Mouse (Mus musculus) natural killer cell, adult 2 months (primary cell): Measurements from ENCODE around the gene Mgat4b.

Experiments used
- DNase-seq, 2 experiments: peaks; one replicate each; pipeline ENCODE4 v3.0.0; 2022; ENCODE audit warnings: low spot score in 2 of 2

The Mgat4b gene

DNA sequence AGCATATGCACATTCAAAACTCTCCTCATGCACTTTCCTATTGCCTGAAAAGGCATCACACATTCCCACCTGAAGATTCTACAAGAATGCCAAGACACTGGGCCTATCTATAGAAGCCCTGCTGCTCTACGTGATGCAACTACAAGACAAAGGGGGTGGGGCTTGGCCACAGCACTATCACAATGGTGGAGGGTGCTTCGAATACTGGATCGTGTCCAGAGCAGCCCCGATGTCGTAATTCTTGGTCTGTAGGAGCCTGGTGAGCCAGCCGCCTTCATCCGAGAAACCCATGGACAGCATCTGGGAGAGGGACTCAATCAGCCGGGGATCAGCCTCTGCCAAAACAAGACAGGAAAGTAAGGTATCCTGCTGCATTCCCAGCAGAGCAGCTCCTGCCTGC lies 10.1 kb upstream of the Mgat4b start:
- DNase-seq: peak in 1 of 2 experiments; percentile 26

DNA sequence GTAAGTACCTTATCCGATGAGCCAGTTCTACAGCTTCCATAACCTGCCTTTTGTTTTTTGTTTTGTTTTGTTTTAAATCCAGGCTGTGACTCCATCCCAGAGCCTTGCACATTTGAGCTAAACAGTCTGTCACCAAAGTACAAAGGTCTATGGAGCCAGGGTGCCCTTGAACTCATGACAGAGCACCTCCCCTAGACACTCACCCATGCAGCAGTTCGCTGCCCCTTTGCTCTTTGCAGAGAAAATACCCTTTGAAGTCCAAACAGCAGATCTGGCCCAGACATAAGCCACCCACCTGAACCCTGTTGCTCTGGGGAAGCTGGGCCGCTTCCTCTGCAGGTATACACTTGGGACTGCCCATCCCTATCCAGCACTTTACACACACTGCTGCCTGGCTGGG lies 9.1 kb upstream of the Mgat4b start:
- DNase-seq: peak in 1 of 2 experiments; percentile 35

DNA sequence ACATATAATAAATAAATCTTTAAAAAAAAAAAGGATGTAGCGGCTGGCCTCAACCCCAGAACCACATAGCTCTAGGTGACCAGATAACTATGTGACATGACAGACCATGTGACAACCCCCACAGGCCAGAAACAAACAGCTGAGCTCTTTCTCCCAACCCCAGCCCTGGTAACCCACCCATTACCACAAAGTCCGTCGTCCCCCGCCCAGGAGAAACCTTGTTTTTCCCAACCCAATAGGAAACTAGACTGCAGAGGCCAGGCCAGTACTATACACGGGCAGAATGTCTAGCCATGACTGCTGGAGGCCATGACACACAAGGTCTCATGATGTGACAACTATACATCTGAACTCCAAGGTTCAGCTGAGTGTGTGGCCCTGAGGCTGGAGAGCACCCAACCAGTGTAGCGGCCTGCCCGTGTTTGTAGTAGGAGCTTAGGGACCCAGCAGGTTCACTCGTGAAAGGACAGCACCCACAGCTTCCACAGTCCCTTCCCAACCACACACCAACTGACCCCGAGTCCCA lies 7.3 kb upstream of the Mgat4b start:
- DNase-seq: peak in 1 of 2 experiments; percentile 18

DNA sequence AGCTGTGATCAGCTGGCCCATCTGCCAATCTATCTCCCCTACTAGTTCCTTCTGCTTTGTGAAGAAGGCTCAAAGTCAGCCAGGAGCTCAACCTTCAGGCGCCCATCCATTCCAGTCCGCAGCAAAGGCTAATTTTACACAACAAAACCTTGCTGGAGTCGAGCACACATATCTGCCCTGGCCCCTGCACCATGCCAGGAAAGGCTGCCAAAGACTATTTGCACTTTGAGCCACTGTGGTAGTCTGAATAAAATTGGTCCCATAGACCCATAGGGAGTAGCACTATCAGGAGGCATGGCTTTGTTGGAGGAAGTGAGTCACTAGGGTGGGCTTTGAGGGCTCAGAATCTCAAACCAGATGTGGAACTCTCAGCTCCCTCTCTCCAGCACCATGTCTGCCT lies 5.3 kb upstream of the Mgat4b start:
- DNase-seq: no peak

DNA sequence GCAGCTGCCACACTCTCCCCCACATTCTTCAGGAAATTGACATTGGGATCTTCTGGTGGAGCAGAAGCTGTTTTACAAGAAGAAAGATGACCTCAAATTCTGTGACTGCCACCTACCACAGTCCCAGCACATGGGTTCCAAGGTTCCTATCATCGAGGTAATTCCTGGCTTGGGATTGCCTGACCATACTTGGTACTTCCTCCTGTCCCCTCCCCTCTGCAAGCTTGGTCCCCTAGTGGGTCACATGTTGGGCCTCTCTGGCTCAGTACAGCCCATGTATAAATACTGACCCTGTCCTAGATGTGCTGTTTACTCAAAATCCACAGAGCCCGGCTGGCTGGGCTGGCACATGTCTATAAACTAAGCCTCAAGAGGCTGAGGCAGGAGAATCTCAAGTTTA lies 4.7 kb upstream of the Mgat4b start:
- peak in 1 of 2 experiments; percentile 16 for DNase-seq

DNA sequence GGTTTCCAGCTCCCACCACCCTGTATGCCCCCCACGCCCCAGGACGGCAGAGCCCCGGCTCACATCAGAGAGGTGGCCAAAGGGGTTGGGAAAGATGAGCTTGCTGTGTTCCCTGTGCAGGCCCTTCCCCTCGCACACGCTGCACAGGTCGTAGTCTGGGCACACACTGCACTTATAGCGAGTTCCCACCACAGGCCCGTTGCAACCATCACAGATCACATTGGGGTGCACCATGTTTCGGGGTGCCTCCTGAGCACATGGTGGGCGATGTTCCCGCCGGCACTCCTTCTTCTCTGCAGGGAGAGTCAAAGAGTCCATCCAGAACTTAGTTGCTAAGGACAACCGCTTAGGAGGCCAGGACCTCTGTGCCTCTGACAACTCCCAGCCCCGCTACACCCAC lies 3.3 kb upstream of the Mgat4b start:
- no peak for DNase-seq

DNA sequence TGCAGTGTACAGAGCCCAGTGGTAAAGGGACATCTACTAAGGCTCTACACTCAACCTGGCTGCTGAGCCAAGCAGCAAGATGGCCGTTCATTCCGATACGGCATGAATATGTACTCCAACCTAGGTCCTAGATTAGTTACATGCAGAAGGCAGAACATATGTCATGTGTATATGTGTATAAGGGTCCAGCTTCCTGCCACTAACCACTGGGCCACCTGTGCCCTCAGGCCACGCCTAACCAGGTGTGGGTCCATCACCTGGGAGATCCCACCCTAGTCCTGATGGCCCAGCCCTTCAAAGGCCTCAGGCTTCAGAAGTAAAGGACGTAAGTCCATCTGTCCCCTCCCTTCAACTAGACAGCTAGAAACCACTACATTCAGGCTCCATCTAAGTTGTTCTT lies 2.7 kb upstream of the Mgat4b start:
- peak in 1 of 2 experiments; percentile 11 for DNase-seq

DNA sequence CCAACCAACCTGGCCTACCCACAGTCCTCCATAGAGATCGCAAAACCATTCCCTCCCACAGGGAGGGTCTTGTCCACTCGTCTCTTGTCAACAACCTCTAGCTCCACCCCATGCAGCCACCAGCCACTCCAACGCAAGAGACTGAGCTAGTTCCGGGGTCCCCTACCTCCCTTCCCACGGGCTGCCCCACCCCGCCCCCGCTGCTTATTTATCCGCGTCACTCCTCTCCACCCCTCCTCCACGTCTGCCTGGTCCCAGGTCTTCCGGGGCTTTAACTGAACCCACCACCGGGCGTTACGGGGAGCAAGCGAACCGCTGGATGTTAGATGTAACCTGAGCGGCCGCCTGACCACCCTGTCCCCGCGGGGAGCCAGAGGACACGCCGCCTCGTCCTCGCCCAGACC lies 587 bp upstream of the Mgat4b start:
- peak; percentile 89 to 92 for DNase-seq

DNA sequence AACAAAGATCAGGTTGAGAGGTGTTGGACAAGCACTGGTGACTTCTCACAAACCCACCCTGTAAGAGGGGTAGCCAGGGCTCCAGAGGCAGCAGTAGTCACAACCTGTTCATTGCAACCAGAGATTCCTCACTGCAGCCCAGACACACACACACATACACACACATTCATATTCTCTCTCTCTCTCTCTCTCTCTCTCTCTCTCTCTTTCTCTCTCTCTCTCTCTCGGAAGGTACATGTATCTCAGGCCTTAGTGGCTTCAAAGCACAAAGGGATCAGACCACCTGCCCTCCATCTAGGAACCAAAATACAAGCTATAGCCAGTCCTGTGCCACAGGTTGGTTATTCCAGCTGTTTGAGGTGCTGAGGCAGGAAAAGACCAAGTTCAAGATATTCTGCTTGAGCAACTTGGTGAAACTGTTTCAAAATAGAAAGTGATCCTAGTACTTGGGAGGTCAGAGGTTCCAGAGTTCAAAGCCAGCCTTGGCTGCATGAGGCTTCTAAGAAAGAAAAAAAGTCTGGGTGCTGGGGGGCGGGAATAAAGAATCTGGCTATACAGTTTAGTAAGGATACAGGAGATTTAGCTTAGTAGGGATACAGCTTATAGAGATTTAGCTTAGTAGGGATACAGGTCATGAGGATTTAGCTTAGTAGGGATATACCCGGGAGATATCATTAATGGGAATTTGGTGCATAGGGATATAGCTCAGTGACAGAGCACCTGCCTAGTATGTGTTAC lies 801 bp downstream of the Mgat4b start:
- DNase-seq: no peak

DNA sequence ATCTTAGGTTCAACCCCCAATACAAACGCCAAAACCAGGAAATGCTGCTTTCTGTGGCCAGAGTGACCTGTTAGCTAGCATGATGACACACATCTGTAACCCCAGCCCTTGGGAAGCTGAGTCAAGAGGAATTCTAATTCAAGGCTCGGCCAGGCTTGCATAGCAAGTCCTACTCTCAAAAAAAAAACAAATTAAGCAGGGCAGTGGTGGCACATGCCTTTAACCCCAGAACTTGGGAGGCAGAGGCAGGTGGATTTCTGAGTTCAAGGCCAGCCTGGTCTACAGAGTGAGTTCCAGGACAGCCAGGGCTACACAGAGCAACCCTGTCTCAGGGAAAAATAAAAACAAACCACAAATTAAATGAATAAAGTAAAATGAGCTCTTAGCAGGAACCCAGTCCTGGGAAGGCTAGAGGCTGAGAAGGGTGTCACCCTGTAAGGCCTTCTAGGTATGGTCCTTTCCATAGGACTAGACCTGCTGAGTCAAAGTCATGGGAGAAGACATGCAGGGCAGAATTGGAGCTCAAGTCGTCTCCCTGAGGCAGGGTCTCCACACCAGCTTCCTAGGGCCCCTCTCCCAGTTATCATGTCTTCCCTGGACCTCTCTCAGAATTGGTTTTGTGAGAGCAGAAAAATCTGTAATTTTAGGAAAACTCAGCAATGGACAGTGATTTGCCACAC lies 1.5 kb downstream of the Mgat4b start:
- DNase-seq: no peak

DNA sequence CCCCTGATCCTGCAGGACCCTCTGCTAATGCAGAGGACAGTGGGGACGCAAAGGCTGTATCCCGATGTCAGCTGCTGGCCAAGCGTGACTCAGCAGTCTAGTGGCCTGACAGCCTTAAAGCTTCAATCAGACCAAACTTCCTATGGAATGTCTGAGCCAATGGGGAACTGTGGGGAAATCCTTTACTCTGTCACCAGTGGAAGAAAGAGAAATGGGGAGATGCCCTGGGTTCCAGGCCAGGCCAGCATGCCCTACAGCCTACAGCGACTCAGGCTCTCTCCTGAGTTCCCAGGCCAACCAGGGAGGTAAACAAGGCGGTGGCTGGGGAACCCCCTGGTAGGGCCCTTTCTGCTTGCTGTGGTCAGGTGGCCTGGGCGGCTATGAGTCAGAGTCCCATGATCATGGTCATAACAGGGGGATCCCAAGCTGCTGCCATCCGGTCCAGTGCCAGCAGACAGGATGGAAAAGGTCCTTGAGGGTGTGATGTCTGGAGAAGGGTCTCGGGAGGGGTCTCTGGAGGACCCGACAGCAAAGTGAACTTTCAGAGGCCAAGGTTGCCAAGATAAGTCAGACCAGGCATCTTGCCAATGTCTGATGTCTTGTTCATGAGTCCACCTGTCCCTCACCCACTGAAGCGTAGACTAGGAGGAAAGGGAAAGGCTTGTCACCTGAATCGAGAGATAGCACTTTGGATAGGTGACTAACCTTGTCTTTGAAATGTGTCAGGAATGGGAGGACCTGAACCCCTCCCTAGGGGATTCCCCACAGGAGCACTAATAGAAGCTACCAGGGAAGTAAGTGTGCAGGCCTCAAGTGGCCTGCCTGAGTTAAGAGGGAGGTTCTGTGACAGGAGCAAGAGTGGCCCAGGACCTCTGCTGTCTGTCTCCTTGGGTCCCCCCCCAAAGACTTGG lies 2.4 kb downstream of the Mgat4b start:
- peak; percentile 92 to 97 for DNase-seq

DNA sequence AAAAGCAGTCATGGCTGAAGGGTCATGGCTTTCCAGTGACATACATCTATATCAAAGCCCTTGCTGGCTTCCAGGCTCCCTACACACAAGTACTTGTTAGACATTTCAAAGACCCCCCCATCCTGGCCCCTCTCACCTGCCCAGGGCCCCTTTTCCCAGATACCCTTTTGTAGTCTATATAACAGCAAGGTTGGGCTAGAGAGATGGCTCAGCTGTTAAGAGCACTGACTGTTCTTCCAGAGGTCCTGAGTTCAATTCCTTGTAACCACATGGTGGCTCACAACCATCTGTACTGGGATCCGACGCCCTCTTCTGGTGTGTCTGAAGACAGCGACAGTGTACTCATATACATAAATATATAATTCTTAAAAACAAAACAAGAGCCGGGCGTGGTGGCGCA lies 3.9 kb downstream of the Mgat4b start:
- no peak for DNase-seq

DNA sequence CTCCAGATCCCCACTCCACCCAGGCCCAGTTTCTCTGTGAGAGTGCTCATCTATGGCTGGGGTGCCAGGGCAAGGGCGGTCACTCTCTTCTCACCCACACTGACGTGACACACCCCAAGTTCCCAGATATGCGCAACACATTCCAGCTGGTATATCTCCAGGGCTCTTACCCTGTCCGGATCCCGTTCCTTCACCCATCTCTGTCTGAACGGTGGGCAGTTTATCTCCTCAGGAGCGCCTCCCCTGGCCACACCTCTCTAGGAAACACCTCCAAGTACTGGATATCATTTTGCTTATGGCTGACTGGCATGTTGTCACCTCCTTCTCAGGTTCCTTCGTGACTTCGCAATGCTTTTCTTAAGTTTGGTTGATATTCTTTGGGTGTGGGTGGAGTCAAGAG lies 4.9 kb downstream of the Mgat4b start:
- no peak for DNase-seq

DNA sequence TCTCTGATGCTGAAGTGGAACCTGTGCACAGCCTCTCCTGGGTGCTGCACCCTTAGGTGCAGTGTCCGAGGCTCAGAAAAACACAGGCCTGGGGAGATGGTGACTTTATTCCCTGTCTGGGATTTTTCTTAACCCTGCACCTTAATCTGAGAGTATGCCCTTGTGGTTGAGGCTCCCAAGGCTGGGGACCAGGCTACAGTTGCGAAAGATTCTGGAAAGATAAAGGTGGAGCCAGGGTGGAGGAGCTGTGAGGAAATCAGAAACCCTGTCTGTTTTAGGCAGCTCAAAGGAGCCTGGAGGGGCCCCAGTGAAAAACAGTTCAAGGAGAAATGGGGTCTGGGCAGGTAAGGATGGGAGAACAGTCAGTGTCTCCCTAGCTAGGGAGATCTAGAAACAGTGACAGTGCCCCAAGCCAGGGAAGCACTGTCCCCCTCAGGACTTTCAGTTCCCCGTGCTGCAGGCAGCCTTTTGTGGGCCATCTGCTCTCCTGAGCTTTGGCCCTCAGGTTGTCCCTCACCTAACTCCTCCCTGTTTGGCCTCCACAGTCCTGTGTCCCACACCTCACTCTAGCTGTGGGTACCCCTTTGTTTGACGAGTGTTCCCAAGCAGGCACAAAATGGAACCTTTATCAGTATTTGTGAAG lies 6.2 kb downstream of the Mgat4b start:
- no peak for DNase-seq

DNA sequence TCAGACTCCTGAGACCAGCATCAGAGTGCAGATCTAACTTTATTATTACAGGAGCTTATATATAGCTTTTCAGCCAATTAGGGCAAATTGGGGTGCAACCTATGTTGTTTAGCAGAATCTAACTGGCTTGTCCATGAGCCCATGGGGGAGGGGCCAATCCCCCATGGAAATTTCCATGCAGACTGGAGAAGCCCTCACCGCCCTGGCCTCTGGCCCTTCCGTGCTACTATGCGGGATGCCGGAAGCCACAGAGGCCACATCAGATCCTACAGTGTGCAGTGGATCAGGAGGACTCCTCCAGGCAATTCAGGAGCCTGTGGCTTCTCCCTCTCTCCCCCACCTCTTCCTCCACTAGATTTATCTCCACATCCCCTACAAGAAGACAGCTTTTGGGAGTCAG lies 7.1 kb downstream of the Mgat4b start:
- DNase-seq: no peak

DNA sequence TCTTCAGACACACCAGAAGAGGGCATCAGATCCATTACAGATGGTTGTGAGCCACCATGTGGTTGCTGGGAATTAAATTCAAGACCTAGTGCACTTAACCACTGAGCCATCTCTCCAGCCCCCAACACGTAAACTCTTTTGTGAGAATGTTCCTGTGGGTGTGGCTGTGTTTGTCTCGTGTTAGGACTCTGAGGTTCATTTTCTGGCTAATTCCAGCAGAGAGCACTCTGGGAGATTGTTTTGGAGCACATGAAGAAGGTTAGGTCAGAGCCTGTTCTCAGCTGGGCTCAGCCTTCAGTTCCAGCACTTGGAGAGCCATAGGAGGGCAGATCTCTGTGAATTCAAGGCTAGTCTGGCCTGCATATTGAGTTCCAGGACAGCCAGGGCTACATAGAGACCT lies 9.1 kb downstream of the Mgat4b start:
- no peak for DNase-seq

DNA sequence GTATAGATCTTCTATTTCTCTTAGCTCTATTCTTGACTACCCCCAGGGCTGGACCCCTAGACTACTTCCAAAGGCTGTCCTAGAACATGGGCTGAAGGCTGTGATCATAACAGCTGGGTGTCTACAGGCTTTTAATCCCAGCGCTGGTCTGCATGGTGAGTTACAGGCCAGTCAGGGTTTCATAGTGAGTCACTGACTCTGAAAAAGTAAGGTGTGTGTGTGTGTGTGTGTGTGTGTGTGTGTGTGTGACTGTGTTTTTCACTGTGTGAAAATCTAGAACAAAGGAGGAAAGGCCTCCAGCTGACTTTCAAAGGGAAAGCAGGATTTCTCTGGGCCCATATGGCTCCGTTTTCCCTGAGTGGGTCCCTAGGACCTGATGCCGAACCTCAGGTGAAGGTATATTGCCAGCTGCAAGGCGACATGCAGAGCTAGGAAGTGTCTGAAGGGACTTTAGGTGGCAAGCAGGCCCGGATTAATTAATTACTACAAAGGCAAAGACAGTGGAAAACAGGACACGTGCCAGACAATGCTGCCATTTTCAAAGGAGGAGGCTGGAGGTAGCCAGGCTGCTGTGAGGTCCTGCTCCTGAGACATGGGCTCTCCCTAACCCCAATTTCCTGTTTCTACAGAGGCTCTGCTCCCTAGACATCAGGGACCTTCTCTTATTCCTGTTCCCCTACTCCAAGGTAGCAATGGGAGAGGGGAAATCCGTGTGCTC lies 12.0 kb downstream of the Mgat4b start:
- DNase-seq: no peak

DNA sequence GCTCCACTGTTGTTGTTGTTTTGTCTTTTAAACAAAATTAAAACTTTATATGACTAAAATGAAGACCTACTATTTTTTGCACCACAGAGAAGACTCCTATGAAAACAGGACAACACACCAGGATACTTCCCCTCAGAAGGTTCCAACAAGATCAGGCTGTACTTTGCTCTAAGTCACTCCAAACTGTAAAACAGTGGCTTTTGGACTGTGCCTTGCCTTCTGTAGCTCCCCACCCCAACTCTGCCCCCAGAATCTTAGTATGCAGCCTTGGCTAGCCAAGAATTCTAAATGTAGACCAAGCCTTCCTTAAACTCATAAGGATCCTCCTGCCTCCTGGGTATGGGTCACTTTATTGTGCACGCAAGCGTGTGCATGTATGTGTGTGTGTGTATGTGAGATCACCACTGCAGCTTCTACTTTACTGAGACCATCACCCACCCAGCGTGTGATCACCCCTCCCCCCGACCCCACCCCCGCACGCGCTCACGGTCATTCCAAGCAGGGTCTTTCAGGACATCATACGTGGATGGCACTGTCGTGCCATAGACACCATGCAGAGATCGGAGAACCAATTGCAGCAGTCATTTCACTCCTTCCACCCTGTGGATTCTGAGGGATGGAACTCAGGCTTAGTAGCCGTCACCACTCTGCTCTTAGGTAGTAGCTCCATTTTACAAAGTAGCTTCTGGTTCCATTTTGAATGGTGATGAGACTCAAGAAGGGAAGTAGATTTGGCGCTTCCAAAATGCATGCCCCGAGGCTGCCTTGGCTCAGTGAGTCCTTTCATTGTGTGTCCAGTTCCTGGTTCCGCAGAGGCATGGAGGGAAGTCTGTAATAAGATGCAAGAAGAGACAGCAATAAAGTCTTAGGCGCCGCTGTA lies 13.3 kb downstream of the Mgat4b start:
- DNase-seq: no peak

DNA sequence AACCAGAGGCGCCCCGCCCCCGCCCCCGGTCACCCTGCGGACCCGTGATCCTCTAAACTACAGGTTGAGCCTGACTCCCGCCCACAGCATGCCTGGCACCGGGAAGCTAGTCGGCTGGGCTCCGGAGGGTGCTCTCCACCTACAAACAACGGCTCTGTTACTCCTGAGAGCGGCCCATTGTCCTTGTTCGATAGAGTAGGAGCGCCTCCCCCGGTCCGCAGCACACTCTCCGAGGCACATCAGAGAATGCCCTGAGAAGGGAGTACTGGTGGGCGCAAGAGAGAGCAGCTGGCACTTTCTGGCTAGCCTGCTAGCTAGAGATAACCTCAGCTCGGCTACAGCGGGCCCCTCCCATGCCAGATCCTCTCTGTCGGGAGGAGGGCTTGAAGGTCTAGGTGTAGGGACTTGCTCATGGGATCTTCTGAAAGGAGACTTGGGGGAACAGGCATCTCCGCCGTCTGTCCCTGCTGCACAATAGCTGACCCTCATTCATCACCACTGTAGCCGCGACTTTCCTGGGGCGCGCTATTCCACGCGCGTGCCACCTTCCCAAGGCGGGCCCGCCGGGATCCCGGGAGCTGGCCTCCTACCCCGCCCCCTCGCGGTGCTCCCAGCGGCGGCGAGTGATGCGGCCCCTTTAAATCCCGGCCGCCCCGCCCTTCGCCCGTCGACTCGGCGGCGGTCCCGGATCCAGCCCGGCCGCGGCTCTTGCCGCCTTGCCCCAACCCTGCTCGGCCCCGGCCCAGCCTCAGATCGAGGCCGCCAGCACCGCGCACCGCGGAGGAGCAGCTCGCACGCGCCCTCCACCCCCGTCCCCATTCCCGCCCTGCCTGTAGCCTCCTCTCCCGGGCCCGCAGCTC lies 14.2 kb downstream of the Mgat4b start:
- DNase-seq: no peak
